Mouse (Mus musculus) heart, embryonic 15.5 days (tissue): ENCODE data around the gene Snrpc. TPM values are rescaled to one million over a fixed set of nuclear protein-coding genes. Genes with fewer than 3 reads are reported as not detected.
A peak's percentile ranks its signal among the peaks of the same experiment; 100 is the strongest.

Experiments
- ATAC-seq: fragments of 200-750 bp; cut with Nextera tagmentation; replicated peaks from 2 replicates; pipeline ENCODE4 v1.8.0; 2017; ENCODE audit warnings: low read depth, moderate TSS enrichment; ENCODE audit not compliant: insufficient number of reproducible peaks, insufficient read depth, low FRiP score
- H3K27ac ChIP-seq: fragments of 300-500 bp; sonication (generic); 2 replicates; pipeline ENCODE4 v1.5.1; 2015; ENCODE audit warnings: mild to moderate bottlenecking, inconsistent platforms
- H3K27me3 ChIP-seq: fragments of 300-500 bp; sonication (generic); 2 replicates; pipeline ENCODE4 v1.6.1; 2015; ENCODE audit warnings: inconsistent platforms
- H3K36me3 ChIP-seq: fragments of 300-500 bp; sonication (generic); 2 replicates; pipeline ENCODE4 v1.6.1; 2015; ENCODE audit warnings: mild to moderate bottlenecking, inconsistent platforms
- H3K4me1 ChIP-seq: fragments of 300-500 bp; sonication (generic); replicated peaks from 2 replicates; pipeline ENCODE4 v1.6.1; 2015; ENCODE audit warnings: inconsistent platforms
- H3K4me2 ChIP-seq: fragments of 300-500 bp; sonication (generic); 2 replicates; pipeline ENCODE4 v1.6.1; 2015; ENCODE audit warnings: inconsistent platforms, mild to moderate bottlenecking, moderate library complexity
- H3K4me3 ChIP-seq: fragments of 300-500 bp; sonication (generic); 2 replicates; pipeline ENCODE4 v1.5.1; 2015; ENCODE audit warnings: mild to moderate bottlenecking, inconsistent platforms
- H3K9ac ChIP-seq: fragments of 300-500 bp; sonication (generic); 2 replicates; pipeline ENCODE4 v1.6.1; 2015; ENCODE audit warnings: mild to moderate bottlenecking, inconsistent platforms
- H3K9me3 ChIP-seq: fragments of 300-500 bp; sonication (generic); replicated peaks from 2 replicates; pipeline ENCODE4 v1.6.1; 2016; ENCODE audit warnings: inconsistent platforms
- WGBS: fragments of 180-500 bp; shearing (Covaris S2); methylation state at CpG from one replicate; pipeline ENCODE4 v1.1.7; 2015; ENCODE audit warnings: mixed read lengths; 5-methylcytosine and 5-hydroxymethylcytosine counted together
- polyA plus RNA-seq: library from polyadenylated mRNA; unstranded; fragments of >200 nt; fragmentation: Nextera tagmentation; extraction: Ambion mirVana; gene quantifications from 2 replicates; pipeline ENCODE4 v1.2.1, GENCODE M21; 2015

The Snrpc gene
- polyA plus RNA-seq, 1 experiment from 2014 or later, result 202 TPM

DNA sequence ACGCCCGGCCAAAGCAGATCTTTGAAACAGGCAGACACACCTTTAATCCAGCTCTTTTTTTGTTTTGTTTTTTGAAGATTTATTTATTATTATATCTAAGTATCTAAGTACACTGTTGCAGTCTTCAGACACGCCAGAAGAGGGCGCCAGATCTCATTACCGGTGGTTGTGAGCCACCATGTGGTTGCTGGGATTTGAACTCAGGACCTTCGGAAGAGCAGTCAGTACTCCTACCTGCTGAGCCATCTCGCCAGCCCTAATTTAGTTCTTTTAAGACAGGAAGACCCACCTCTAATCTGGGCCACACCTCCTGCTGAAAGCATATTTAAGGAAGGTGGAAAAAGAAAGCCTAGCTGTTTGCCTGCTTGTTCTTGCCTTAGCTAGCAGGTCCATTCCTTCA, 7.5 kb upstream of the Snrpc start:
- Histone ChIP-seq H3K27me3 (peaks cover 10% of the 10 kb centered on the region; the same call in 1 of the 2 replicates), H3K36me3 (no peaks in the 10 kb centered on the region)
- 57% methylated on average over 7 of the region's 7 CpGs for WGBS

DNA sequence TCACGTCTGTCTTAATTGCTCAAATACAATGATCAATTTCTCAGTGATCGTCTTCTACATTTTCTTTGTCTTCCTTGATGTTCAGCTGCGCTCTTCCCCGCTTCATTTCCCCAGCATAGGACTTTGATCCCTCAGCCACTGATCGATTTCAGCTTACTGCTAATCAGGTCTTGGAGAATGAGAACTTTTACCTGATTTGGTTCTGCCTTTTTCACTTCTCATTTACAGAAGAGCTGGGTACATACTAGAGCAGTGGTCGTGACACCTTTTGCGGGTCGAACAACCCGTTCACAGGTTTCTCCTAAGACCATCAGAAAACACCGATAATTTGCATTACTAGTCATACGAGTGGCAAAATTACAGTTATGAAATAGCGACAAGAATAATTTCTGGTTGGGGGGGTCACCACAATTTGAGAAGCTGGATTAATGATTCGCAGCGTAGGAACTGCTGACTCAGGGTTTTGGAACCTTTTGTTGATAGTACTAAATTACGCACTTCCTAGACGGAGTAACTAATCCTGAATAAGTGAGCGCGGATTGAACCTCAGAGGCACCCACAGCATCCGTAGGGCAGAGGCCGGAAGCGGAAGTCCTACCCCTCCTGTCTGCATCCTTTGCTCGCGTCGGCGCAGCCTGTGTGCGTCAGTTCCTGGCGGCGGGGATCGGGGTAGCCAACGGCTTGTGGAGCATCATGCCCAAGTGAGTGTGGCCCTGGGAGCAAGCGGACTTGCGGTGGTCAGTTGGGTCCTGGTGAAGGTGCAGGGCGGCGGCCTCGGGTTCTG, 1.7 kb downstream of the Snrpc start:
- H3K27me3 ChIP-seq, result peaks cover 12% of the 10 kb centered on the region; the same call in 1 of the 2 replicates
- WGBS, result 2% methylated on average over 35 of the region's 35 CpGs
- peak overlapping the region; percentile 54 for H3K27ac ChIP-seq
- ATAC-seq, result peak; percentile 94
- peak overlapping the region; percentile 96 for H3K4me3 ChIP-seq
- H3K4me2 ChIP-seq, result peak overlapping the region; percentile 77
- H3K9me3 ChIP-seq, result no peaks in the 10 kb centered on the region
- H3K9ac ChIP-seq, result peak overlapping the region; percentile 93
- H3K36me3 ChIP-seq, result peaks cover 23% of the 10 kb centered on the region
- peaks cover 15% of the 10 kb centered on the region for H3K4me1 ChIP-seq

More for the DNA sequence above, 7.5 kb upstream of the Snrpc start:
- ATAC-seq, result no peak
- Histone ChIP-seq H3K9me3 (no peaks in the 10 kb centered on the region), H3K9ac (no peak overlapping the region), H3K4me2 (no peak overlapping the region), H3K4me1 (peaks cover 12% of the 10 kb centered on the region), H3K4me3 (no peak overlapping the region), H3K27ac (no peak overlapping the region)

DNA sequence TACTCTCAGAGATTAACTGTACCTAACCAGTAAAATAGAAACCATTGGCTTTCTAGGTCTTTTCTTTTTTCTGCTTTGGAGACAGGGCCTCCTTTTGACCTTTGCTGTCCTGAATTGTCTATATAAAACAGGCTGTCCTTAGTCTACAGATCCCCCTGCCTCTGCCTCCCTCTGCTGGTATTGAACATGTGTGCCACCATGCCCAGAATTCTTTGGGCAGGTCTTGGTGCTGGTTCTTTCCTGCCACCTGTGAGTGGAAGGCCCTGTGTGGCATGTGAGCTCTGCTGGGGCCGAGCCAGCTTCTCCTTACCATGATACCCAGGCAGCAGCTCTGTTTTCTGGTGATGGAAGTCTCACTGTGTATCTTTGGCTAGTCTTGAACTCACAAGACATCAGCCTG, 10.4 kb downstream of the Snrpc start:
- H3K4me3 ChIP-seq, result no peak overlapping the region
- no peaks in the 10 kb centered on the region for H3K27me3 ChIP-seq
- H3K4me1 ChIP-seq, result peaks cover 4% of the 10 kb centered on the region; the same call in 1 of the 2 replicates
- H3K36me3 ChIP-seq, result peaks cover 82% of the 10 kb centered on the region
- no peak overlapping the region for H3K4me2 ChIP-seq
- WGBS, result 96% methylated on average over 1 of the region's 1 CpGs
- no peaks in the 10 kb centered on the region for H3K9me3 ChIP-seq
- no peak for ATAC-seq
- H3K9ac ChIP-seq, result no peak overlapping the region
- H3K27ac ChIP-seq, result no peak overlapping the region

DNA sequence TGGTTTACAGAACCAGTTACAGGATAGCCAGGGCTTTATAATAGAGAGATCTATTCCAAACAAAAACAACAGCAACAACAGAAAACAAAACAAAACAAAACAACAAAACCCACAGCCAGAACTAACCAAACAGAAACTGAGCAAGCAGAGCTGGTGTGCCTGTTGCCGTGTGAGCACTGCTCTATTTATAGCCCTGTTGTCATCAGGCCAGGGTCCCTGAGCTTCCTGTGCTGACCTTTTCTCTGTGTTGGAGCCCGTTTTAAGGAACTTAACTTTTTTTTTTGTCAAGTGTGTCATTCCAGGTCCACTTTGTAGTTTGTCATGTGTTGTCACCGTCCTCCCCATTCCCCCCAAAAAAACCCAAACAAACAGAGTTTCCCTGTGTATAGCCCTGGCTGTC, 13.1 kb downstream of the Snrpc start:
- WGBS, result 25% methylated on average over 3 of the region's 3 CpGs
- Histone ChIP-seq H3K4me1 (peaks cover 9% of the 10 kb centered on the region), H3K27ac (no peak overlapping the region), H3K9ac (no peak overlapping the region), H3K9me3 (no peaks in the 10 kb centered on the region), H3K4me2 (no peak overlapping the region), H3K4me3 (no peak overlapping the region), H3K36me3 (peaks cover 68% of the 10 kb centered on the region), H3K27me3 (no peaks in the 10 kb centered on the region)
- no peak for ATAC-seq

DNA sequence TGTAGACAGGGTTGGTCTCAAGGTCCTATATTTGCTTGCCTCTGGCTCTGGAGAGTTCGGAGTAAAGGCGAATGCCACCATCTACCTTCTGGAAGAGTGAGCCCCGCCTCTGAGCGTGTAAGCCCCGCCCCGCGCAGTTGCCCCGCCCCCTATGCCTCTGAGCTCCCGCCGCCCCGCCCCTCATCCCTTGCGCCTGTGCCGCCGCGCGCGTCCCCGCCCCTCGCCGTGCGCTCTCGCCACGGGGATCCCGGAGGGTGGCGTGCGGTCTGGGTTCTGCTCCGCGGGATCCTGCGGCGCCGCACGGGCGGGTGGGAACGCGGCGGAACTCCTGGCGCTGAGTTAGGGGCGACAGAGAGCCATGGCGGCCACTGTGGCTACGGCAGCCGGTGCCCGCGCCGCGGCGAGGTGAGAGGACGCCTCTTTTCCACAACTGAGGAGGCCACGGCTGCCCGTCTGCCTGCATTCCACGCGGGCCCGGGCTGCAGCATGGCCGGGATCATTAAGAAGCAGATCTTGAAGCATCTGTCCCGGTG, 18.4 kb downstream of the Snrpc start, which contains the start of gene Uhrf1bp1:
Gene Uhrf1bp1, plus strand, starts transcription at position 177 of the 533 bp plus-strand sequence.
- H3K4me1 ChIP-seq, result peaks cover 18% of the 10 kb centered on the region
- peaks cover 24% of the 10 kb centered on the region for H3K36me3 ChIP-seq
- H3K9me3 ChIP-seq, result no peaks in the 10 kb centered on the region
- under 1% methylated on average over 54 of the region's 54 CpGs for WGBS
- no peaks in the 10 kb centered on the region for H3K27me3 ChIP-seq
- H3K4me2 ChIP-seq, result peak within 1 kb of the TSS; percentile 94
- peak within 1 kb of the TSS; percentile 95 for H3K9ac ChIP-seq
- peak within 1 kb of the TSS; percentile 86 for H3K27ac ChIP-seq
- ATAC-seq, result peak; percentile 89
- H3K4me3 ChIP-seq, result peak within 1 kb of the TSS; percentile 99

DNA sequence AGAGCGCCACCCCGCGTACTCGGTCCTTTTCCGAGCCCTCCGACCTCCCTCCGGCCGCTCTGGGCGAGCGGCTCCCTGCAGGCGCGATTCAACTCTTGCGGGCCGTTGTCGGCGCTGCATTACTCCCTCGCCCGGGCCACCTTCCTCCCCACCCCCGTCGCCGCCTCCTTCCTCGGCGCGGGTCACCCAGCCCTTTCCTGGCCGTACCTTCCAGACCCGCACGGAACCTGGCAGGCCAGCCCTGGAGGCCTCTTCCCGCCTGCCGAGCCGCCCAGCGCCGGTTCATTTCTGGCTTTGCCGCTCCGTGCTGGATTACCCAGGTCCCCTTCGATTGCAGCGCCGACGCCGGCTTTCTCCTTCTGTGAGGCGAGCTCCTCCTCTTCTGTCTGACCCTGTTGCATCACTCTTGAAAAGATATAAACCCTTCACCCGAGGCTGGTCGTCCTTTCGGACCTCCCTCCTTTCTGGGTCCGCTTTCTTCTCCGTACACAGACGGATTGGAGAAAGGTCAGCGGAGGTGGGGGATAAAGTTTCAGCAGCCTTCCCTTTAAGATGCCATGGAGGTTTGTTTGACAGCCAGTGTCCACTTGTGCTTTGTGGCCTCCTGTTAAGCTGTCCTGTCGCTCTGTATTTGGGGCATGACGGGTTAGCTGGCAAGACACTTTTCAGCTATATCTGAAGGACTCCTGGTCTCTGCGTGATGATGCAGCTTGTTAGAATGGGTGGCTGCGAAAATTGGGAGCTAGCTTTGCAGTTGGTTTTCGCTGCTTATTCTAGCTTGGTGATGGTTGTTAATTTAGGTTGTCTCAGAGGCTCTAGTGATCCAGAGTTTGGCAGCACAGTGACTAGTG, 19.1 kb downstream of the Snrpc start:
- Histone ChIP-seq H3K9ac (peak overlapping the region; percentile 95), H3K9me3 (no peaks in the 10 kb centered on the region), H3K4me1 (peaks cover 18% of the 10 kb centered on the region), H3K4me2 (peak overlapping the region; percentile 94), H3K4me3 (peak overlapping the region; percentile 99), H3K27me3 (no peaks in the 10 kb centered on the region), H3K27ac (peak overlapping the region; percentile 86), H3K36me3 (peaks cover 21% of the 10 kb centered on the region)
- WGBS, result 1% methylated on average over 51 of the region's 52 CpGs
- ATAC-seq, result peak; percentile 74

DNA sequence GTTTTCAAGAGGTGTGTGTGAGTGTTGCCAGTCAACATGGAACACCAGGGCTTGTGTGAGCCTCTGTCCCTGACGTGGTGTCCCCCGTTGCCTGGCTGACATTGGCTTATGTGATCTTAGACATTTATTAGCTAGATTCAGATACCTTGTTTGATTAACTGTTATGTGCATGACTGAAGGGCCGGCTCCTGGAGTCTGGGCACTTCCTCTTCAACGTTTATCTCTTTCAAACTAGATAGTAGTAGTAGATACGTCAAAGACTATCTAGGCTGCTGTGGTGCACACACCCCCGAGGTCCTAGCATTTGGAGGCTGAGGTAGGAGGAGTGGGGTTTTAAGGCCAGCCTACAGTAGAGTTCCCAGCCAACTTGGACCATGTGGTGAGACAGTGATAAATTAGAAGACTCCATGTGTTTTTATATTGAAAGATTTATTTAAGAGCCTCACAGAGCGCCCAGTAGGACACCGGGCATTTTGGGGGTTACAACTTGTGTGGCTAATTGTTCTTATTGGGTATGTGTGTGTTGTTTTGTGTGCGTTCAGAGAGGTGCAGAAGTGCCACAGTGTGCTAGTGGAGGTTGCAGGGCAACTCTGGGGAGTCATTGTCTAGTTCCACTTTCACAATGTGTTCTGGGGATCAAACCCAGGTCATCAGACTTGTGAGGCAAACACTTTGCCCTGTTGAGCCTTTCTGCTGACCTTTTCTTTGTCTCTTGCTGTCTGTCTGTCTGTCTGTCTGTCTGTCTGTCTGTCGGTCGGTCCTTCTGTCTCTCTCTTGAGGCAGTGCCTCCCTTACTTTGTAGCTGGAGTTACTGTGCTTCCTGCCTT, 19.9 kb downstream of the Snrpc start:
- Histone ChIP-seq H3K9ac (peak overlapping the region; percentile 95), H3K36me3 (peaks cover 13% of the 10 kb centered on the region), H3K4me2 (peak overlapping the region; percentile 94), H3K4me3 (peak overlapping the region; percentile 99), H3K27ac (no peak overlapping the region), H3K9me3 (no peaks in the 10 kb centered on the region), H3K27me3 (no peaks in the 10 kb centered on the region), H3K4me1 (peaks cover 18% of the 10 kb centered on the region)
- ATAC-seq, result no peak
- WGBS, result 35% methylated on average over 11 of the region's 11 CpGs

DNA sequence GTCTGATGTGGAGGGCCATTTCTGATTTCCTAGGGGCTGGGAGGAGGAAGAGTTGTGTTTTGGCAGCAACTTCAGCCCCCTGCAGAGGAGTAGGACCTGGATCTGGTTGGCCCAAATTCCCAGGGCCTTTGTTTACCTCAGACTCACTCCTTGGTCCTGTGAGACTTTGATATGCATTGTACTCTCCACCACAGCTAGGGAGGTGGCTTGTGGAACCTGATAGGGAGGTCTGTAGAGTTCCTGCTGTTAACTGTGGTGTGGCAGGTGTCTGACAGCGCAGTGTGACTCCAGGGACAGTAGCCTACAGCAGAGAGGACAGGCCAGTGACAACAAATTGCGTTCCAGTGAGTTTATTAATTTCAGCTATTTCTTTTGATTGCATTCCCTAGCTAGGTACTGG, 21.2 kb downstream of the Snrpc start:
- no peak overlapping the region for H3K9ac ChIP-seq
- no peak overlapping the region for H3K4me3 ChIP-seq
- H3K4me2 ChIP-seq, result no peak overlapping the region
- H3K9me3 ChIP-seq, result no peaks in the 10 kb centered on the region
- no peak overlapping the region for H3K27ac ChIP-seq
- no peak for ATAC-seq
- peaks cover 18% of the 10 kb centered on the region for H3K4me1 ChIP-seq
- H3K27me3 ChIP-seq, result no peaks in the 10 kb centered on the region
- peaks cover 3% of the 10 kb centered on the region for H3K36me3 ChIP-seq
- 54% methylated on average over 2 of the region's 2 CpGs for WGBS

DNA sequence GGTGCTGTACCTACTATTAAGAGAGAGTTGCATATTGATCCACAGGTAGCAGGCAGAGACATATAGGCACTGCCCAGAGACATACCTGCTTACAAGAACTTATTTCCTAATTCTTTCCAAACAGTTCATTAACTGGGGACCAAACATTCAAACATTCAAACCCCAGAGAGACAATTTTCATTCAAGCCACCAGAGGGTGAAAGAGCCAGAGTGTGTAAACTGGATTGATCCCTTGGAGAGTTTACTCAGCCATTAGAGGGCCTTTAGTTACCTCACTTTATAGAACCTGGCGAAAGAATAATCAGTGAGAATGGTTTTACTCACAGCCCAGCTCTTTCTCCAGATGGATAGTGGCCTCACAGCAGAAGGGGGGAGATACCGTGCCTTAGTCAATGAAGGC, 27.5 kb downstream of the Snrpc start:
- Histone ChIP-seq H3K9ac (no peak overlapping the region), H3K4me2 (no peak overlapping the region), H3K9me3 (no peaks in the 10 kb centered on the region), H3K4me1 (peaks cover 8% of the 10 kb centered on the region), H3K4me3 (no peak overlapping the region), H3K27me3 (no peaks in the 10 kb centered on the region), H3K36me3 (peaks cover 5% of the 10 kb centered on the region; the same call in 1 of the 2 replicates), H3K27ac (no peak overlapping the region)
- no peak for ATAC-seq
- 84% methylated on average over 2 of the region's 2 CpGs for WGBS

DNA sequence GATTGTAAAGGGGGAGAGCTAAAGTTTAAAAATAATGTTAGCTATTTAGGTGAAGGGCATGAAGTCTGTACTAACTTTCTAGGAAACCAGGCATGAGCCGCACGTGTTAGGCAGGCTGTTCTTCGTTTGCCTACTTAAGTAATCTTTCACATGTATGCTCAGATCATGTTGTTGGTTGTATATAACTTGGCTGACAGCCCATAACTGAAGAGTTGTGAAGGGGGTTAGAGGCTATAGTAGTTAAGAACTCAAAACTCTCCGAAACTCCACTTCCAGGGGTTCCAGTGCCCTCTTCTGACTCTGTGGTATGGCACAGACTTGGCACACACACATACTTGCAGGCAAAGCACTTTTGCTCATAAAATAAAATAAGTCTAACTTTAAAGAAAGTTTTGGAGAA, 28.8 kb downstream of the Snrpc start:
- H3K36me3 ChIP-seq, result peaks cover 5% of the 10 kb centered on the region; the same call in 1 of the 2 replicates
- no peak overlapping the region for H3K27ac ChIP-seq
- no peaks in the 10 kb centered on the region for H3K9me3 ChIP-seq
- H3K4me2 ChIP-seq, result no peak overlapping the region
- no peak for ATAC-seq
- peaks cover 8% of the 10 kb centered on the region for H3K4me1 ChIP-seq
- no peaks in the 10 kb centered on the region for H3K27me3 ChIP-seq
- H3K4me3 ChIP-seq, result no peak overlapping the region
- 64% methylated on average over 4 of the region's 4 CpGs for whole genome bisulfite sequencing
- H3K9ac ChIP-seq, result no peak overlapping the region
